Comparison of ENCODE assay signal across 12 mouse cellular contexts in genomic region chr11:97123282-97123890, GRCm38 (mm10). TPM values are rescaled to one million over a fixed set of nuclear protein-coding genes. Genes with fewer than 3 reads are reported as not detected.
DNase-seq lines count a peak whose midpoint lies in the region; ATAC-seq and TF ChIP-seq lines count a peak whose summit lies in the region.
"Had no signal": no experiment of that assay in that cellular context is flagged by ENCODE, and none has a peak within 500 bp of the region (broad histone marks: within the 10 kb centered on the region; RNA-seq: fewer than 3 reads in every experiment).

No protein-coding gene starts in this region.

- H3K27me3 ChIP-seq in forebrain, postnatal 0 days (ENCODE audit: insufficient read depth, low read length): no peaks in the 10 kb centered on the region
- peaks cover 13% of the 10 kb centered on the region; the same call in 1 of the 2 replicates for H3K27me3 ChIP-seq in forebrain, embryonic 15.5 days
- H3K27me3 ChIP-seq in lung, postnatal 0 days (replicated peaks; ENCODE audit: insufficient read depth, low read length): 0 out of 2 replicates have a peak, but pooled peaks cover 4% of the 10 kb centered on the region

- peaks cover 3% of the 10 kb centered on the region; the same call in 1 of the 2 replicates for H3K4me1 ChIP-seq in forebrain, postnatal 0 days (ENCODE audit: insufficient read depth)
- H3K4me1 ChIP-seq in forebrain, embryonic 15.5 days: peaks cover 12% of the 10 kb centered on the region
- H3K4me1 ChIP-seq in lung, postnatal 0 days (ENCODE audit: insufficient read depth, low read depth, low read length): no peaks in the 10 kb centered on the region

- H3K9me3 ChIP-seq in forebrain, postnatal 0 days (ENCODE audit: low read length): no peaks in the 10 kb centered on the region
- no peaks in the 10 kb centered on the region for H3K9me3 ChIP-seq in forebrain, embryonic 15.5 days
- no peaks in the 10 kb centered on the region for H3K9me3 ChIP-seq in lung, postnatal 0 days (ENCODE audit: low read length)
- H3K9me3 ChIP-seq: midbrain, embryonic 12.5 days had no signal

- no peak for ATAC-seq in forebrain, postnatal 0 days
- no peak for ATAC-seq in forebrain, embryonic 15.5 days (replicated peaks)
- ATAC-seq in lung, postnatal 0 days: no peak
- no peak for ATAC-seq in erythroblast, adult 5-6 weeks (replicated peaks; ENCODE audit: low FRiP score, poor library complexity, severe bottlenecking)

- H3K4me2 ChIP-seq in forebrain, postnatal 0 days (ENCODE audit: low read depth): no peak overlapping the region
- no peak overlapping the region for H3K4me2 ChIP-seq in forebrain, embryonic 15.5 days (replicated peaks)
- H3K4me2 ChIP-seq in lung, postnatal 0 days (replicated peaks; ENCODE audit: low read depth, low read length): no peak overlapping the region
- H3K4me2 ChIP-seq: midbrain, embryonic 12.5 days had no signal

- H3K36me3 ChIP-seq in forebrain, postnatal 0 days (ENCODE audit: insufficient read depth): no peaks in the 10 kb centered on the region
- H3K36me3 ChIP-seq in forebrain, embryonic 15.5 days: no peaks in the 10 kb centered on the region
- H3K36me3 ChIP-seq in lung, postnatal 0 days (ENCODE audit: insufficient read depth, low read length): no peaks in the 10 kb centered on the region
- H3K36me3 ChIP-seq: midbrain, embryonic 12.5 days had no signal

- TF ChIP-seq EP300 in lung, postnatal 0 days (IDR thresholded peaks at IDR 0.05): no peak

- H3K27ac ChIP-seq in forebrain, postnatal 0 days (ENCODE audit: low read depth, low read length): no peak overlapping the region
- no peak overlapping the region for H3K27ac ChIP-seq in forebrain, embryonic 15.5 days (replicated peaks)
- H3K27ac ChIP-seq in lung, postnatal 0 days (ENCODE audit: low read length): no peak overlapping the region
- H3K27ac ChIP-seq: midbrain, embryonic 12.5 days had no signal

- H3K4me3 ChIP-seq in forebrain, postnatal 0 days (ENCODE audit: low read depth, low read length): no peak overlapping the region
- H3K4me3 ChIP-seq in forebrain, embryonic 15.5 days: no peak overlapping the region
- H3K4me3 ChIP-seq in lung, postnatal 0 days (ENCODE audit: low read depth, low read length): no peak overlapping the region
- H3K4me3 ChIP-seq: midbrain, embryonic 12.5 days had no signal

- TF ChIP-seq CTCF in forebrain, postnatal 0 days (IDR thresholded peaks at IDR 0.05; ENCODE audit: low read depth): peak; percentile 48
- TF ChIP-seq CTCF in lung, postnatal 0 days (IDR thresholded peaks at IDR 0.05): peak; percentile 64

- DNase-seq in forebrain, postnatal 0 days: no peak
- DNase-seq in lung, postnatal 0 days (ENCODE audit: low spot score): peak; percentile 22
- DNase-seq in lung, postnatal 36 days: no peak
- DNase-seq in c-Kit-positive CD71-positive TER-119-positive erythroid progenitor cells, embryonic 14.5 days (ENCODE audit: low spot score): peak; percentile 28
- DNase-seq in retina, postnatal 1 day: peak; percentile 84
- DNase-seq in right cerebral cortex, postnatal 14 days: no peak
- DNase-seq: kidney, adult 9 months had no signal

- no peak overlapping the region for H3K9ac ChIP-seq in forebrain, postnatal 0 days
- H3K9ac ChIP-seq in forebrain, embryonic 15.5 days (replicated peaks): no peak overlapping the region
- H3K9ac ChIP-seq in lung, postnatal 0 days (replicated peaks; ENCODE audit: low read depth): no peak overlapping the region
- H3K9ac ChIP-seq: midbrain, embryonic 12.5 days had no signal

- WGBS in forebrain, postnatal 0 days: 13% methylated on average over 11 of the region's 11 CpGs
- WGBS in forebrain, embryonic 15.5 days: 11% methylated on average over 11 of the region's 11 CpGs
- WGBS in lung, postnatal 0 days: 20% methylated on average over 11 of the region's 11 CpGs

RNA-seq across cellular contexts. Expression of gene Tbx21, which starts 8.3 kb away (rescaled TPM):
- 1.6 and 1.7 TPM in 2 replicates for total RNA-seq in forebrain, postnatal 0 days (2014; rRNA removed)
- polyA plus RNA-seq in forebrain, postnatal 0 days (2015; fragmentation: Nextera tagmentation; extraction: Ambion mirVana): 2.2 and 2.9 TPM in 2 replicates
- 0.22 and 0.42 TPM in 2 replicates for polyA plus RNA-seq in forebrain, embryonic 15.5 days (2015; fragmentation: Nextera tagmentation; extraction: Ambion mirVana)
- polyA plus RNA-seq in lung, postnatal 0 days (2015; fragmentation: Nextera tagmentation; extraction: Ambion mirVana): 0.12 and 0.13 TPM in 2 replicates
- not detected in 2 replicates for total RNA-seq in erythroblast, adult 5-6 weeks (2015; ENCODE audit: low replicate concordance)
- total RNA-seq in erythroblast, adult 5-6 weeks (2017; ENCODE audit: low replicate concordance): not detected in 2 replicates
- total RNA-seq: granulocyte monocyte progenitor cell, adult 5-6 weeks had no signal
- polyA plus RNA-seq: limb, embryonic 11.5 days had no signal

RNA-seq across cellular contexts. Expression of gene Tbkbp1, which starts 27.9 kb away (rescaled TPM):
- 35.8 and 36.4 TPM in 2 replicates for total RNA-seq in forebrain, postnatal 0 days (2014; rRNA removed)
- polyA plus RNA-seq in forebrain, postnatal 0 days (2015; fragmentation: Nextera tagmentation; extraction: Ambion mirVana): 9.2 and 9.9 TPM in 2 replicates
- polyA plus RNA-seq in forebrain, embryonic 15.5 days (2015; fragmentation: Nextera tagmentation; extraction: Ambion mirVana): 6.2 and 7.6 TPM in 2 replicates
- polyA plus RNA-seq in lung, postnatal 0 days (2015; fragmentation: Nextera tagmentation; extraction: Ambion mirVana): 8.1 and 8.9 TPM in 2 replicates
- 0.96 and 2.7 TPM in 2 replicates for total RNA-seq in erythroblast, adult 5-6 weeks (2015; ENCODE audit: low replicate concordance)
- 0.70 and 6.3 TPM in 2 replicates for total RNA-seq in erythroblast, adult 5-6 weeks (2017; ENCODE audit: low replicate concordance)

Comparison
In these comparisons a context has a peak if more than half of its experiments do, and no peak if none do; other contexts are left out.
1. DNase-seq: peak in lung, postnatal 0 days (single experiment), c-Kit-positive CD71-positive TER-119-positive erythroid progenitor cells, embryonic 14.5 days (single experiment) and retina, postnatal 1 day (single experiment); none in forebrain, postnatal 0 days (single experiment), lung, postnatal 36 days (single experiment) and right cerebral cortex, postnatal 14 days (single experiment).